Mouse (Mus musculus) cerebellum, adult 2 months (tissue): ENCODE results near the gene Atp6v0d1.

Source experiments
- CTCF ChIP-seq: fragments of 200-500 bp; IDR thresholded peaks from 2 replicates; pipeline ENCODE4 v1.5.1; 2011; ENCODE audit warnings: low read depth, mild to moderate bottlenecking, control low read depth, low read length, moderate library complexity, borderline replicate concordance; ENCODE audit not compliant: insufficient read depth
- POLR2A ChIP-seq: fragments of 200-500 bp; IDR thresholded peaks from 2 replicates; pipeline ENCODE4 v1.6.1; 2011; ENCODE audit warnings: low read length, control low read depth, borderline replicate concordance; ENCODE audit not compliant: insufficient read depth

DNA sequence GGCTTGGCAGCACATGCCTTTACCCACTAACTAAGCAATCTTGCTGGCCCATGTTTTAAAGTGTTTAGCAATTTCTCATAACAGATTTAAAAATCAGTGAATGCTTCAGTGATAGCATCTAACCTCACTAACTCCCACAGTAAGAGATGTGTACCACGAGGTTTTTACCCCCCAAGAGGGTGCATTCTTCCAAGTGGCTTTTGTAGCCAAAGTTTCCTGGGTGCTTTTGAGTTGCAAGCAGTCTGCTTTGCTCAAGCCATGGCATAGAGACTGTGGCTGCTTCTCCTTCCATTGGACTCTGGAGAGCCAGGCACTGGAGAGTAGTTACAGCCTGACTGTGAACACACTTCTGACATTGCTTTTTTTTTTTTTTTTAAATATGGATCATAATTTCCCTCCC, 76.6 kb downstream of the Atp6v0d1 start:
- TF ChIP-seq CTCF (no peak), POLR2A (no peak)
